Mouse (Mus musculus): ENCODE results near the gene Hist2h2be. TPM values are rescaled to one million over a fixed set of nuclear protein-coding genes. Genes with fewer than 3 reads are reported as not detected.
A peak's percentile ranks its signal among the peaks of the same experiment; 100 is the strongest.

Gene Hist2h2be
- total RNA-seq, 2 experiments from 2014 or later, result 5.2 to 6.1 TPM

DNA sequence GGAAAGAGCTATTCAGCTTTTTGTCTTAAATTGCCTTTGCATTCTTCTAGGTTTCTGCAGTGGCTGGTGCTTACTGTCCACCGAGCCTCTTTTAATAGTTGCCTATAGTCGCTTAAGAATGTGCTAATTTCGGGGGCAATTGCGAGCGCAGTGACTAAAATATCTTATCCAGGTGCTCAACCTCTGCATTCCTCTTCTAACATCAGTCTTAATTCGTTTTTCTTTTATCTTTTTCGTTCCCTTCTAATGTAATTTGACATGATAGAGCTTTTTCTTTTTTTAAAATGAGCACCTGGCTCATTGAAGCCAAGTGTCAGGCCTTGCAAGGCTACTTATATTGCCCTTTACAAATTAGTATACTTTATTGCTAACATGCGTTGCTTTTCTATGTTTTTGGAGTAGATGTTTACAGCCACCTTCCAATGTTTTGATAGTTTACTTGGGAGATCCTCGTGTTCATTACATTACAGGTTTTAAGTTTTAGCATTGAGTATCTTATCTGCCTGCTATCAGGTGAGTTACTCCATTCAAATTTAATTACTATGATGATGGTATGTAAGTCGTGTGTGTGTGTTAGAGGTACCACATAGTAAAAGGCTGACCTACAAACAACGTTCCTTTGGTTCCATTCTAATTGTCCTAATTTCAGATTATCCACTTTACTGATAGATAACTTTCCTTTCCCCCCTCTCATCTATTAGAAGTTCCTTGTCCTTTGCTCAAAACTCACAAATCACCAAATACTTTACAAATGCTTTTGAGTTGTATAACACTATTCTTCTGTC lies 26.6 kb downstream of the Hist2h2be start:
- H3K27ac ChIP-seq, result no peak overlapping the region

DNA sequence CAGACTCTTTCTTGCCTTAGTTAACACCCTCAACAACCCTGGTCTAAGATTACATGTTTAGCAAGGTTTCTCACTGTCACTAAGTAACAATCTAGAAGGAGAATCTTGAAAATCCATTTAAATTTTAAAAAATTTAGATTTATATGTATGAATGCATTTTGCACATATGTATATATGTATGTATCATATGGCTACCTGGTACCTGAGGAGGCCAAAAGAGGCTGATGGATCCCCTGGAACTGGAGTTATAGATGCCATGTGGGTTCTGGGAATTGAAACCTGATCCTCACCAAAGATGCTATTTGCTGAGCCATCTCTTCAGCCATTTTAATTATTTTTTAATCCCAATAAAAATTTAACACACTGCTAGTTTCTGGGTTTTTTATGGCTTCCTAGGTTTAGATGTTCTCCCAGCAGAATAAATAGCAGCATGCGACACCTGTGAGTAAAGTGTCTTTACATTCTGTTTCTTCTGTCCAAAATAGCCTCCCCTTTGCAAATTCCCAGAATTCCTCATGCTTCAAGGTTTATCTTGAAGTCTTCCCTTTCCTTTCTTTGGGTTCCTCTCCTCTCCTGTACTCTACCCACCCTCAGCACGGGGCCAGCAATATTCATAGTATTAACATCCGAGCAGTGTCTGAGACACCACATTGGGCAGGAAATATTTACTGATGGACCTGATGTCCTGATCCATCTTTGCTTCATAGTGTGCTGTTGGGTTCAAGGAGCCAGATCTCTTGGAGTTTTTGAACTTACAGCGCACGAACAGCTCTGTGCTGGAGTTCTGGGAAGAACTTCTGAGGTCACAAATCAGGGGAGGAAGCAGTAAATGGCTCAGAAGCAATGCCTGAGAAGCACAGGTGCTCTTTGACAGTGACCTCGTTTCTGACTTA lies 27.5 kb downstream of the Hist2h2be start:
- TF ChIP-seq CTCF (IDR thresholded peaks at IDR 0.05), result no peak
- DNase-seq, result no peak
- H3K27ac ChIP-seq, result no peak overlapping the region
- no peak overlapping the region for H3K4me3 ChIP-seq
- intact Hi-C loops (cut with DNase I), result no loop called here

More for the DNA sequence above, 26.6 kb downstream of the Hist2h2be start:
- H3K4me3 ChIP-seq, result peak overlapping the region; percentile 45
- no peak for TF ChIP-seq CTCF (IDR thresholded peaks at IDR 0.05)
- intact Hi-C loops (cut with DNase I), result no loop called here
- no peak for DNase-seq

DNA sequence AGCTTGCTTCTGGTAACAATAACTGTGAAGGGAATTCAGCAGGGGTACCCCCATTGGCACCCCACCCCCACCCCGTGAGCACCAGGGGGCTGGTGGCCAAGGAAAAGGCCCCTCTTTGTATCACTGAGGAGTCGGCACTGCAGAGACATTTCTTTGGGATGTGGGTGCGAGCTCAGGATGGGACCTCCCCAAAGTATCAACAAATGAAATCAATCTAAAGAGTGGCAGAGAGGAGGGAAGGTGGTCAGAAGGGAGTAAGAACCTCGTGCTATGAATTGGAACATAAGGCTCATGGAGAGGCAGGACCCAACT lies 28.1 kb downstream of the Hist2h2be start:
- TF ChIP-seq CTCF (IDR thresholded peaks at IDR 0.05), result no peak
- no peak for DNase-seq
- Histone ChIP-seq H3K4me3 (no peak overlapping the region), H3K27ac (no peak overlapping the region)
- intact Hi-C loops (cut with DNase I), result no loop called here

DNA sequence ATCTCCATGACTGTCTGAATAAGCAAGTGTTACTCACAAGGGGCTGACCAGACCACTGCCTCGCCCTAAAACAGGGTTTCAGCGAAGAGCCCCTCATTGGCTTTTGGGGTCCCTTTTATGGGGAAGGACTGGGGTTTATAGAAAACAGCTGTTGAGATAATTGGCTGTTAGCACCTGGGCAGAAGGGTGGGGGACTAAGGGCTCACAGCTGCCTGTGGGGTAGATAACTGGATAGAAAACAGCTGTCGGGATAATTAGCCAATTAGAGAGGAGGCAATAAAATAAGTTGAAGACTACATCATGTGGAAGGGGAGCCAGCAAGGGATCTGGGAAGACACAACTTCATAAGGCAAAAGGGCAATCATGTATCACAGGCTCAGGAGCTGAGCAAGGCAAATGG lies 30.0 kb downstream of the Hist2h2be start:
- no peak for DNase-seq
- TF ChIP-seq CTCF (IDR thresholded peaks at IDR 0.05), result no peak
- H3K27ac ChIP-seq, result no peak overlapping the region
- no peak overlapping the region for H3K4me3 ChIP-seq
- intact Hi-C loops (cut with DNase I), result no loop called here

DNA sequence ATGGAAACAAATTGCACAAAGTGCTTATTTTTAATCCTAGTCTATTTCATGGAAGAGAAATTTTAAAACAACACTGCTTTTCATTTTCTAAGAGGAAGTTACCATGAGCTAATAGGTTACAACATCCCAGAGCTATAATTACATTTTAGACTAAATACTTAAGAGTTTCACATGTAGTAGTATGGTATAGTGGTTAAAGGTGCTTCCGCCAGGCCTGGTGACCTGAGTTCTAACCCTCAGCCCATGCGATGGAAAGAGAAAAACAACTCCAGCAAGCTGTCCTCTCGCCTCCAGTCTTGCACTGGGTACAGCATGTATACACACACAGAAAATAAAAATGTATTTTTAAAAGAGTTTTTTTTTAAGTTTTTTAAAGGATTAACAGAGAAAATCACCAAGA lies 30.9 kb downstream of the Hist2h2be start:
- DNase-seq, result no peak
- H3K27ac ChIP-seq, result no peak overlapping the region
- H3K4me3 ChIP-seq, result no peak overlapping the region
- intact Hi-C loops (cut with DNase I), result no loop called here
- no peak for TF ChIP-seq CTCF (IDR thresholded peaks at IDR 0.05)

DNA sequence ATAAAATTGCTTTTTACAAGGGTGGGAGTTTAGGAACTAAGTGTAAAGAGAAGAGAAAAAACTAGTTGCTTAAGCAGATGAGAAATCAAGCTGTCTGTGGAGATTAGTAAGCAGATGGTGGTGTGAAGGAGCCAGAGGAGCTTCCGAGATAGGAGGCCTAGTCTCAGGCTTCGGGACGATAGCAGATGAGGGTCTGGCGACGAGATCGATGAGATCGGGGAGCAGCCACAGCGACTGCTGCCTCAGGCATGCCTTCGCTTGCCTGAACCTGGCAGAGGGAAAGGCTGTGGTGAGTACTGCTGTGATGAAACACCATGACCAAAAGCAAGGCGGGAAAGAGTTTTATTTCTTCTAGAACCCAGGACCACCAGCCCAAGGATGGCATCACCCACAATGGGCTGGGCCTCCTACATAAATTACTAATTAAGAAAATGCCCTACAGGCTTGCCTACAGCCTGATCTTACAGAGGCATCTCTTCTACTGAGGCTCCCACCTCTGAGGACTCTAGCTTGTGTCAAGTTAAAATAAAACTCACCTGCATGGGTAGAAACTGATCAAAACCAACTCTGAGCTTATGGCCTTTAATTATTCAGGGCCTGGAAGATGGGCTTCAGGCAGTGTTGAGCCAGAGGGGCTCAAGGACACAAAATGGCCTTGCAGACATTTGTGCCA lies 33.9 kb downstream of the Hist2h2be start:
- no peak for DNase-seq
- no peak for TF ChIP-seq CTCF (IDR thresholded peaks at IDR 0.05)
- H3K4me3 ChIP-seq, result no peak overlapping the region
- intact Hi-C loops (cut with DNase I), result no loop called here
- no peak overlapping the region for H3K27ac ChIP-seq

DNA sequence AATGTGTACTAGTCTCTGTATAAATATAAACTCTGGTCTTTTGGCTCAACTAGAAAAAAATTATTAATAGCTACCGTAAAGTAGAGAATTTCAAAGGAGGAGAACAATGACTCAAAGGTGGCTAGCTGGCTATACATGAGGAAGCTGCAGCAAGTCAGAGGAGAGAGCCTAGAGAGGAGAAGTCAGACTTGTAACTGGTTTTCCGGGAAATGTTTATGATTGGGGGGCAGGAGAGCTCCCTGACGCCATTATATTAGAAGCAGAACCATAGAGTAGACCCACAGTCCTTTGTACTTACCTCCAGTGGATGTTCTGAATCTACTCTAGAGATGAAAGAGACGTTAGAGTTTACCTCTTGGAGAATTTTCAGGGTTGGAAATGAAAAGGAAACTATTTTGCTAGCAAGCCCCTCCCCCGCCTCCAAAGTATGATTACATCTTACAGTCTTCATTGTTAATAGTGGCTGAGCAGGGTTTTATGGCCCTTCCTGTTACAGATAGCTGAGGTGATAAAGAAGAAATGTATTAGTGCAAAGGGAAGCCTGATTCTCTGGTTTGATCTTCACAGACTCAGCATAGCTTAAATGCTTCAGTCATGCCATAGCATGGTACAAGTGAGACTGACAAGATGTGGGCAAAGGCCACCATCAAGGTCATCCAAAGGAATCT lies 35.1 kb downstream of the Hist2h2be start:
- TF ChIP-seq CTCF (IDR thresholded peaks at IDR 0.05), result no peak
- DNase-seq, result no peak
- intact Hi-C loops (cut with DNase I), result no loop called here
- Histone ChIP-seq H3K27ac (no peak overlapping the region), H3K4me3 (no peak overlapping the region)

DNA sequence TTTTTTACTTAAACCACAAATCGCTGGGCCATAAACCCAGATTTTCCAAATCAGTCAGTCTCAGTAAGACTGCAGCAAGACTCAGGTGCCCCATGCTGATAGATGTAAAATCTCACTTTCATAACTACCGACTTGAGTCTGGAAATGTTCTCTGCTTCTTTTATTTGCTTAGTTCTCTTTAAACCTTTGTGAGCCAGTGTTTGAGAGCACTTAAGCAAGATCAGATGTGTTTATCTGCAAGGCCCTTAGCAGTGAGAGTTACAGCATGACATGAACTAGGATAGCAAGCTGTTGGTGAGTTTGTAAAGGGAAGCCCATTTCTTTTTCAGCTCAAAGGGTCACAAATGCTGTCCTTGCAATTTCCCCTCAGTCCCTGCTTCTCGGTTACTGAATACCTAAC lies 36.3 kb downstream of the Hist2h2be start:
- TF ChIP-seq CTCF (IDR thresholded peaks at IDR 0.05), result no peak
- intact Hi-C loops (cut with DNase I), result no loop called here
- H3K4me3 ChIP-seq, result no peak overlapping the region
- H3K27ac ChIP-seq, result no peak overlapping the region
- DNase-seq, result no peak

DNA sequence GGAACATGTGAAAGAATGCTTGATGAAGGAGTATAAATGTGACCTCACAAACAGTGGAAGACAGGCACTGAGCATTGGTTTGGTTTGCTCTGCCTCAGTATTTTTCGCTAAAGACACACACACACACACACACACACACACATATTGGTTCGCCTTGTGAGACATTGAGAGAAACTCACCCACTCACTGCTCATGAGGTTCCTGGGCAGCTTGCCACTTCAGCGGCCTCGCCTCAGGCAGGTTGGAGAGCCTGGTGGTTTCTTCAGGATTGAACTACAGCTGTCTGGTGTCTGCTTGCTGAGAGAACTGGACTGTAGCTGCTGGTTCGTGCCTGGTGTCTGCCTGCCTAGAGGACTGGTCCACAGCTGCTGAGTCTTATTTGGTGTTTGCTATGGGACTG lies 39.3 kb downstream of the Hist2h2be start:
- intact Hi-C loops (cut with DNase I), result loop anchor here (10.0 kb wide), 1 partner anchor 245 kb away; no protein-coding TSS in a partner anchor
- TF ChIP-seq CTCF (IDR thresholded peaks at IDR 0.05), result no peak
- no peak for DNase-seq
- no peak overlapping the region for H3K27ac ChIP-seq
- no peak overlapping the region for H3K4me3 ChIP-seq

DNA sequence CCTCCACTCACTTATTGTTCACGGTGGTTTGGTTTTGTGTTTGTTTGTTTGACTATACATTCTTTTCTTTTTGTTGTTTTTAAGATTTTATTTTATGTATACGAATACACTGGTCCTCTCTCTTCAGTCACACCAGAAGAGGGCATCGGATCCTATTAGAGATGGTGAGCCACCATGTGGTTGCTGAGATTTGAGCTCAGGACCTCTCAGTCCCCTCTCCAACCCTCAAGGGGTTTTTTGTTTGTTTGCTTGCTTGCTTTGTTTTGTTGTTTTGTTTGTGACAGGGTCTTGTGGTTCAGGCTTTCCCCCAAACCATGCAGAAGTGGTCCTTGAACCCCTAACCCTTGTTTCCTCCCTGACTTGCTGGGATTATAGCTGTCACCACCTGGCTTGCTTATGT lies 40.7 kb downstream of the Hist2h2be start:
- intact Hi-C loops (cut with DNase I), result loop anchor here (2.0 to 10.0 kb wide), 2 partner anchors 41 to 243 kb away; partner anchors contain the start of genes Hist2h2ac and Hist2h2be
- DNase-seq, result no peak
- no peak for TF ChIP-seq CTCF (IDR thresholded peaks at IDR 0.05)
- Histone ChIP-seq H3K27ac (peak overlapping the region; percentile 97), H3K4me3 (peak overlapping the region; percentile 97)

DNA sequence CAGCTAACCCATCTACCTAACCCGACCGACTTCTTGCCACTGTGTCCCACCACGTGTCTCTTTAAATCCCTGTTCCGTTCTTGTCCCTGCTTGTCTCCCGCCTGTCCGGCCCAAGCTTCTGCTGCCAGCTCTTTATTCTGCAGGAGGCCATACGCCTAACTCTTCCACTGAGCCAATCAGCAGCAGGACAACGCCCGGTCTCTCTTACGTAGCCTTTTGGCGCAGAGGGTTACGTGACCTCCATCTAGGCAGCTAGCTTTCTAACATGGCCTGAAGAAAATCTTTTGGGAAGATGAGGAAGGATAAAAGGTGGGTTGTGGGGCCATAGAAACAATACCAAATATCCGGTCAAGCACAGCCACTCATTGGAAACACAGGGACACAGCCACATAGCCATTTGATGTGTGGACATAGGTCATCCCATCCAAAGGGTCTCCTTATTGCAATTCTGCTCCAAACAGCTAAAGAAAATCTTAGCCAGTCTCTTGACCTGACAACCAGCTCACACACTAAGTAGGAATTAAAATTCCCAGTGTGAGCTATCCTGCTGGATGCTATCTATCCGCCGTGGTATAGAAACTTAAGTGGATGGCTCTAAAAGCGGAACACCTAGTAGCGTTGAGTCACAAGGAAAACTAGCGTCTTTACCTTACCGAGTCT lies 41.4 kb downstream of the Hist2h2be start:
- intact Hi-C loops (cut with DNase I), result loop anchor here (2.0 to 10.0 kb wide), 2 partner anchors 42 to 242 kb away; partner anchors contain the start of genes Hist2h2ac and Hist2h2be
- peak overlapping the region; percentile 97 for H3K27ac ChIP-seq

More for the DNA sequence above, 41.4 kb downstream of the Hist2h2be start:
- TF ChIP-seq CTCF (IDR thresholded peaks at IDR 0.05), result no peak
- peak; percentile 90 for DNase-seq
- peak overlapping the region; percentile 97 for H3K4me3 ChIP-seq

Measured in gastrocnemius, adult 2 months (tissue).